Mouse (Mus musculus) limb, embryonic 10.5 days (tissue): ENCODE data around the gene Arl2bp. TPM values are rescaled to one million over a fixed set of nuclear protein-coding genes. Genes with fewer than 3 reads are reported as not detected.

ENCODE experiments used
- DNase-seq: peaks from one replicate; pipeline ENCODE4 v3.0.0-alpha.2; 2017; ENCODE audit warnings: low spot score
- H3K27ac ChIP-seq: fragments of 300-500 bp; sonication (generic); 2 replicates; pipeline ENCODE4 v1.5.1; 2016; ENCODE audit warnings: mild to moderate bottlenecking
- H3K27me3 ChIP-seq: fragments of 300-500 bp; sonication (generic); 2 replicates; pipeline ENCODE4 v1.6.1; 2016; ENCODE audit warnings: low read depth, mild to moderate bottlenecking; ENCODE audit not compliant: poor library complexity, severe bottlenecking
- H3K36me3 ChIP-seq: fragments of 300-500 bp; sonication (generic); 2 replicates; pipeline ENCODE4 v1.6.1; 2016; ENCODE audit warnings: mild to moderate bottlenecking, moderate library complexity
- H3K4me1 ChIP-seq: fragments of 300-500 bp; sonication (generic); 2 replicates; pipeline ENCODE4 v1.6.1; 2016
- H3K4me3 ChIP-seq: fragments of 300-500 bp; sonication (generic); 2 replicates; pipeline ENCODE4 v1.5.1; 2016; ENCODE audit warnings: mild to moderate bottlenecking, moderate library complexity
- H3K9me3 ChIP-seq: fragments of 300-500 bp; sonication (generic); replicated peaks from 2 replicates; pipeline ENCODE4 v1.6.1; 2016; ENCODE audit warnings: mild to moderate bottlenecking
- WGBS: fragments of 180-500 bp; shearing (Covaris S2); methylation state at CpG from one replicate; pipeline ENCODE4 v1.1.7; 2016; 5-methylcytosine and 5-hydroxymethylcytosine counted together
- polyA plus RNA-seq: library from polyadenylated mRNA; unstranded; fragments of >200 nt; fragmentation: Nextera tagmentation; extraction: Ambion mirVana; gene quantifications from 2 replicates; pipeline ENCODE4 v1.2.1, GENCODE M21; 2016

Arl2bp gene
- polyA plus RNA-seq, 1 experiment from 2014 or later, result 189 TPM

- DNase-seq, result no peak
- Histone ChIP-seq H3K27me3 (no peaks in the 10 kb centered on the region), H3K27ac (no peak overlapping the region), H3K4me1 (peaks cover 13% of the 10 kb centered on the region), H3K4me3 (no peak overlapping the region), H3K9me3 (no peaks in the 10 kb centered on the region), H3K36me3 (peaks cover 32% of the 10 kb centered on the region)
- 79% methylated on average over 2 of the region's 2 CpGs for WGBS
Measured at GRCm38 (mm10) chr8:94664722-94665121, 1.7 kb upstream of the Arl2bp start.

- H3K4me1 ChIP-seq, result no peaks in the 10 kb centered on the region
- DNase-seq, result no peak
- no peaks in the 10 kb centered on the region for H3K27me3 ChIP-seq
- H3K36me3 ChIP-seq, result peaks cover 65% of the 10 kb centered on the region
- no peaks in the 10 kb centered on the region for H3K9me3 ChIP-seq
- H3K27ac ChIP-seq, result no peak overlapping the region
- 68% methylated on average over 5 of the region's 5 CpGs for WGBS
- no peak overlapping the region for H3K4me3 ChIP-seq
Measured at GRCm38 (mm10) chr8:94674384-94674783, 8.0 kb downstream of the Arl2bp start.

DNA sequence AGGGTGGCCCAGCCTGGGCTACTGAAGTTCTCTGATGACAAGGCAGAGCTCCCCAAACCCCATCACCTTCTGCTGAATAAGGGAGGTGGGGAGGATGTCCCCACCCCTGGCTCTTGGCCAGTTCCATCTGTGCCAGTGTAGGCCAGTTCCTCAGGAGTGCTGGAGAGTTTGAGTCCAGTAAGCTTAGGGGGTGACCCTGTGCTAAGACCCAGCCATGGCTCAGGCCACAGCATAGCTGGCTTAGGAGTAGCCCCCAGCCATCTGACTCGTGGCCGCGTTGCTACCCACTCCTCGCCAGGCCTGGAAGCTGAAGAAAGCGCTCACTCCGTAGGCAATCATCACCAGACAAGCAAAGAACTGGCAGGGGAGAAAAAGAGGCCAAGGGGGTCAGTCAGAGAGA, 9.5 kb downstream of the Arl2bp start:
- H3K4me1 ChIP-seq, result no peaks in the 10 kb centered on the region
- 87% methylated on average over 6 of the region's 6 CpGs for WGBS
- H3K4me3 ChIP-seq, result no peak overlapping the region
- H3K9me3 ChIP-seq, result no peaks in the 10 kb centered on the region
- no peaks in the 10 kb centered on the region for H3K27me3 ChIP-seq
- H3K36me3 ChIP-seq, result peaks cover 50% of the 10 kb centered on the region
- H3K27ac ChIP-seq, result no peak overlapping the region
- DNase-seq, result no peak

DNA sequence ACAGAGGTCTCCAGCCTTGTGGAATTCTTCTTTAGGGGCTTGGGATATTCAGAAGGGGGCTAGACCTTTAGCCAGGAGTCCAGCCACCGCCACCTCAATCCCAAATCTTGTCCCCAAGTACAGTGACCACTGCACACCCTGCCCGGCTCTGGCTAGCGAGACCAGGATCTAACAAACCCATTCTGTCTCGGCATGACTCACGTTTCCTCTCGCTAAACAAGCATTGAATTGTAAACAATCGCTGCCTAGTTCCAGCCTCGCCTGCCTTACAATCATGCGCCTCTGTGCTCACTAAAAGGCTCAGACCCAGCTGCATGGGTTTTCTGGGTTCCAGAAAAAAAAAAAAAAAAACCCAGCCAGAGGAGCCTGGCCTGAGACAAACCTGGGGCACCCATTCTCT, 12.2 kb downstream of the Arl2bp start:
- H3K27ac ChIP-seq, result peak overlapping the region; percentile 50; the same call in 1 of the 2 replicates
- WGBS, result 52% methylated on average over 9 of the region's 9 CpGs
- DNase-seq, result no peak

DNA sequence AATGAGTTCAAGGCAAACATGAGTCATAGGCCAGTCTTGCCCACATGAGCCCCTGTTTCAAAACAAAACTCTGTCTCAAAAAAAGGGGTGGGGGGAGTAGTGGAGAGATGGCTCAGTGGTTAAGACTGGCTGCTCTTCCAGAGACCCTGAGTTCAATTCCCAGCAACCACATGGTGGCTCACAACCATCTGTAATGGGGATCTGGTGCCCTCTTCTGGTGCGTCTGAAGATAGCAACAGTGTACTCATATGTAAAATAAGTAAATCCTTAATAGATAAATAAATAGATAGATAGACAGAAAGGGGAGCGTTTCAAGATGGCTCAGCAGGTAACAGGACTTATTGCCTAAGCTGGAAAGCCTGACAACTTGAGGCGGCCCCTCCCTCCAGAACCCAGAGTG, 14.0 kb downstream of the Arl2bp start:
- Histone ChIP-seq H3K4me3 (no peak overlapping the region), H3K36me3 (peaks cover 7% of the 10 kb centered on the region), H3K27me3 (no peaks in the 10 kb centered on the region), H3K4me1 (no peaks in the 10 kb centered on the region), H3K9me3 (no peaks in the 10 kb centered on the region), H3K27ac (no peak overlapping the region)
- no peak for DNase-seq
- WGBS, result 82% methylated on average over 3 of the region's 3 CpGs

More for the DNA sequence above, 12.2 kb downstream of the Arl2bp start:
- no peaks in the 10 kb centered on the region for H3K27me3 ChIP-seq
- H3K9me3 ChIP-seq, result no peaks in the 10 kb centered on the region
- H3K36me3 ChIP-seq, result peaks cover 23% of the 10 kb centered on the region
- no peaks in the 10 kb centered on the region for H3K4me1 ChIP-seq
- no peak overlapping the region for H3K4me3 ChIP-seq

DNA sequence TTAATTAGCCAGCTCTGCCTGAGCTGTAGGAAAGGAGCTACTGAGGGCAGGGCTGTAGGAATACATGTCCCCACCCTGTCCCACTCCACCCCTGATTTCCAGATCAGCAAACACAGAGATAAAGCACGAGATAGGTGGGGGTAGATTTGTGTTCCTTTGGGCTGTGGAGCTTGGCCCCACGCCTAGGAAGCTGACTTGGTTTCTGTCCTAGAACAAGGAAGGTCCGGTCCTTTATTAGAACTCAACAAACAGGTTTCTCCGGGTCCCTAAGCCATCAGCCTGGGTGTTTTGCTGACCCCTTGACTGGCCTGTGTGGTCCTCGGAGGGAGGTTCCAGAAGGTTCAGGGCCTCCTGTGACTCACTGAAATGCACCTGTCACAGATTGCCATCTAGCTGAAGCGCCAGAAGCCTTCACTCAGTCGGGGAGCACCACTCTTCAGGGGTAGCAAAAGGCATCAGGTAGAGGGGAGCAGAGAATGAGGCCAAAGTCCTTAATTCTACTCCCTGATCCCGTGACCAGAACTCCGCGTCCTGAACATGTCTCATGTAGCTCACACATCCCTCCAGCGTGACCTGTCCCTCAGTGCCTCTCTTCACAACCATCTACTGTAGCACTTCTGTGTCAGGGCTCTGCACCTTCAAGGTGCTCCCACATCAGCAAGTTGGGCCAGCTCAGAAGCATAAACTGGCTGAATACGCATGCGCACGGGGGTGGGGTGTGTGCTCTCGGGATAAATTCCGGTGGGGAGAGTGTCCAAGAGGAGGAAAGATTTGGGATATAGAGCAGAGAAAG, 16.5 kb downstream of the Arl2bp start:
- no peak overlapping the region for H3K4me3 ChIP-seq
- H3K27me3 ChIP-seq, result no peaks in the 10 kb centered on the region
- H3K36me3 ChIP-seq, result no peaks in the 10 kb centered on the region
- no peaks in the 10 kb centered on the region for H3K4me1 ChIP-seq
- no peak overlapping the region for H3K27ac ChIP-seq
- no peaks in the 10 kb centered on the region for H3K9me3 ChIP-seq
- DNase-seq, result no peak
- 83% methylated on average over 16 of the region's 16 CpGs for WGBS

GRCm38 (mm10) chr8:94684287-94684686, 17.9 kb downstream of the Arl2bp start:
- no peaks in the 10 kb centered on the region for H3K4me1 ChIP-seq
- DNase-seq, result no peak
- WGBS, result 81% methylated on average over 4 of the region's 4 CpGs
- no peaks in the 10 kb centered on the region for H3K27me3 ChIP-seq
- H3K9me3 ChIP-seq, result no peaks in the 10 kb centered on the region
- H3K27ac ChIP-seq, result no peak overlapping the region
- no peaks in the 10 kb centered on the region for H3K36me3 ChIP-seq
- no peak overlapping the region for H3K4me3 ChIP-seq

DNA sequence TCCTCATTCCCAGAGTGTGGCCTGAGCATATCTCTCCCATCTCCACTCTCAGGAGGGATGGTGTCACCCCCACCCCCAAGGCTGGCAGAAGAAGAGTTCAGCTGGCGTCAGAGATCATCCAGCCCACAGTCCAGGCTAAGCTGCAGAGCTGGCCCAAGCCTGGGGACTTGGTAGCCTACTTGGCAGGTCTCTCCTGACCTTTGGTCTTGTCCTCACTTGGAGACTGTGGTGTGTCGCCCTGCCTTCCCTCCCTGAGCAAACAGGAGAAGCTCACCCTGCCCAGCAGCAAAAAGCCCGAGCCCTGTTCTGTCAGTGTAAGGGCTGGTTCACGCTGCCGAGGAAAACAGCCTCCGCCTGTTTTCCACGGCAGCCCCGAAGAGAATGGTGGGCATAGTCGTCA, 19.6 kb downstream of the Arl2bp start:
- Histone ChIP-seq H3K4me1 (no peaks in the 10 kb centered on the region), H3K27me3 (no peaks in the 10 kb centered on the region), H3K36me3 (no peaks in the 10 kb centered on the region), H3K9me3 (no peaks in the 10 kb centered on the region), H3K27ac (no peak overlapping the region), H3K4me3 (no peak overlapping the region)
- no peak for DNase-seq
- 73% methylated on average over 9 of the region's 9 CpGs for whole genome bisulfite sequencing

DNA sequence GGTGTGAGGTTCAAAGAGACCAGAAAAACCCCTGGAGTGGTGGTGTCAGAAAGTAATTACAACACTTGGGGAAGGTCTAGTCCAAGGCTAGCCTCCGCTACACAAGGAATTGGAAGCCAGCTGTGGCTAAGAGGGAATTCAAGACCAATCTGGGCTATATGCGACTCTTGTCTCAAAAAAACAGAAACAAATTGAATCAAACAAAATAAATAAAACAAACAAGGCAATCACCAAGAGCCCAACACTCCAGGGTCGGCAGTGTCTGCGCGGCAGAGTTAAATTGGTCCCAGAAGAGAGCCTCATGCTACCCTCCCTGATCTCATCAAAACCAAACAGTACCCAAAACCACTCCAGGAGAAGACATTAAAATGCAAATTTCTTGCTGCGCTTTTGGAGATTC, 28.3 kb downstream of the Arl2bp start:
- Histone ChIP-seq H3K36me3 (no peaks in the 10 kb centered on the region), H3K9me3 (no peaks in the 10 kb centered on the region), H3K4me3 (no peak overlapping the region), H3K4me1 (peaks cover 15% of the 10 kb centered on the region), H3K27me3 (peaks cover 82% of the 10 kb centered on the region), H3K27ac (no peak overlapping the region)
- no peak for DNase-seq
- WGBS, result 4% methylated on average over 6 of the region's 6 CpGs

DNA sequence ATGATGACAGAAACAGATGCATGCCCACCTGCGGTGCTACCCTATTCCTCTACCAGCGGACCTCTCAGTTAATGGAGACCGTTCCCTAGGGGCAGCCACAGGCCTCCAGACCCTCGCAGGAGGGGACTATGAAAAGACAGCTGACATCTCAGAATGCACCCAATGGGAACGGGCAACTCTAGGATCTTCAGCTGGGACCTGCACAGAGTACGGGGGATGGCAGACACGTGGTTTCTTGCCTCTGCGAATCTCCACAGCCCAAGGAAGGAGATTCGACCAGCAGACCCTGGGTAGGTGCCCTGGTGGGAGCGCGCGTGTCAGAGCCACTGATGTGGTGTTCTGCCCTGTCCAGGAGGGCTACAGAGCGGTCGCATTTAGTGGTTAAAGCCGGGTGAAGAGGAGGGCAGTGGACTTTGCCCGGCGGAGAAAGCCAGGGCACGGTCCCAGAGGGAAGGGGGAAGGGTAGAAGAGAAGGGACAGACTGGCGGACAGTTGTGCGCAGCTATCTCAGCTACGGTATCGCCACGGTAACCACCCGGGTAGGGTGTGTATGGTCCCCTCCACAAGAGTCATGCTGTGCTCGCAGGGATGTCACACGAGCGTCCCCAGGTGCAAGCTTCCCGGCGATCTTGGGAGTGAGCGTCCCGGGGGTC, 29.1 kb downstream of the Arl2bp start:
- Histone ChIP-seq H3K27ac (no peak overlapping the region), H3K36me3 (no peaks in the 10 kb centered on the region), H3K4me1 (peaks cover 15% of the 10 kb centered on the region), H3K4me3 (peak overlapping the region; percentile 51), H3K9me3 (no peaks in the 10 kb centered on the region), H3K27me3 (peaks cover 84% of the 10 kb centered on the region)
- under 1% methylated on average over 31 of the region's 31 CpGs for WGBS
- peak; percentile 46 for DNase-seq

- WGBS, result under 1% methylated on average over 41 of the region's 41 CpGs
- peaks cover 84% of the 10 kb centered on the region for H3K27me3 ChIP-seq
- DNase-seq, result peak; percentile 62
- peak within 1 kb of the TSS; percentile 51 for H3K4me3 ChIP-seq
- no peak within 1 kb of the TSS for H3K27ac ChIP-seq
- H3K9me3 ChIP-seq, result no peaks in the 10 kb centered on the region
- H3K36me3 ChIP-seq, result no peaks in the 10 kb centered on the region
- H3K4me1 ChIP-seq, result peaks cover 15% of the 10 kb centered on the region
Measured at GRCm38 (mm10) chr8:94695994-94696384, 29.6 kb downstream of the Arl2bp start, which contains the start of gene Pllp. Gene Pllp, minus strand, starts transcription at chr8:94696278.

DNA sequence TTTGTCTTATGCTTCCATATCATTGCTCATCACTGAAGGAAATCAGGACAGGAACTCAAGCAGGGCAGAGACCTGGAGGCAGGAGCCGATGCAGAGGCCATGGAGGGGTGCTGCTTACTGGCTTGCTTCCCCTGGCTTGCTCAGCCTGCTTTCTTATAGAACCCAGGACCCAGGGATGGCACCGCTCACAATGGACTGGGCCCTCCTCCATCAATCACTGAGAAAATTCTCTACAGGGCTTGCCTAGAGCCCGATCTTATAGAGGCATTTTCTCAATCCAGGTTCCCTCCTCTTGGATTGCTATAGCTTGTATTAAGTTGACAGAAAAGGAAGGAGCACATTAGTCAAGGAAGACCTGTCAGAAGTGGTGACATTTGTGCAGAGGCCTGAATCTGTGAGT, 30.2 kb downstream of the Arl2bp start:
- no peaks in the 10 kb centered on the region for H3K36me3 ChIP-seq
- peaks cover 78% of the 10 kb centered on the region for H3K27me3 ChIP-seq
- H3K4me3 ChIP-seq, result peak overlapping the region; percentile 51; the same call in 1 of the 2 replicates
- no peak overlapping the region for H3K27ac ChIP-seq
- H3K9me3 ChIP-seq, result no peaks in the 10 kb centered on the region
- 56% methylated on average over 3 of the region's 3 CpGs for WGBS
- H3K4me1 ChIP-seq, result peaks cover 15% of the 10 kb centered on the region
- DNase-seq, result no peak

DNA sequence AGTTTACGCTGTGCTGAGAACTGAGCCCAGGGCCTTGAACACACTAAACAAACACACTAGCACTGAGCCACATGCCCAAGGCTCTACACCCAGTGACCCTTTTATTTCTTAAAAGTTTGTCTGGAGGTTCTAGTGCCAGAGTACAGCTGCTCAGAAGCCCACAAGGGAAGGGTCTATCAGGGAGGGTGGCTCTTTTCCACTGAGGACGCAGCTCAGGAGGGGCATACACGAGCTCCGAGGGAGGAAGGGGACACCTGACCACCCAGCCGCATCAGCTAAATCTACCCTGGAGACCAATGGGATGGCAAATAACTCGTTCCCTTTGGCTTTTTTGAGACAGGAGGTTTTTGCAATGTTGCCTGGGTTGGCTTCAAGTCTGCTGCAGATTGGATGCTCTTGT, 31.6 kb downstream of the Arl2bp start:
- no peak for DNase-seq
- Histone ChIP-seq H3K4me3 (no peak overlapping the region), H3K27ac (no peak overlapping the region), H3K36me3 (no peaks in the 10 kb centered on the region), H3K9me3 (no peaks in the 10 kb centered on the region), H3K4me1 (peaks cover 19% of the 10 kb centered on the region), H3K27me3 (peaks cover 64% of the 10 kb centered on the region)
- 83% methylated on average over 6 of the region's 6 CpGs for WGBS
